Mouse (Mus musculus) heart, embryonic 14.5 days (tissue): ENCODE measurements at regions not wholly inside any gene's neighbourhood (a gene's known extent, or its start where the extent isn't known, plus 50 kb on each side); places are given as distances from the start of the nearest gene placed in this dataset.

Experiments
- ATAC-seq: fragments of 200-750 bp; cut with Nextera tagmentation; 2 replicates; pipeline ENCODE4 v1.8.0; 2017; ENCODE audit warnings: low read depth, moderate TSS enrichment; ENCODE audit not compliant: insufficient number of reproducible peaks, insufficient read depth, low FRiP score
- H3K27ac ChIP-seq, 2 experiments: fragments of 200-500 bp in 1 of 2; fragments of 300-500 bp in 1 of 2; sonication (generic) in 1 of 2; replicated peaks in 1 of 2; 2 replicates each; pipeline ENCODE4 v1.5.1; 2012 to 2014; ENCODE audit warnings: low read depth in 2 of 2, low read length in 2 of 2, control low read depth in 1 of 2, mild to moderate bottlenecking in 1 of 2, mixed read lengths in 1 of 2; ENCODE audit not compliant: control insufficient read depth in 1 of 2, insufficient read depth in 1 of 2
- H3K27me3 ChIP-seq: fragments of 300-500 bp; sonication (generic); 2 replicates; pipeline ENCODE4 v1.6.1; 2014; ENCODE audit warnings: mild to moderate bottlenecking, low read length, control low read depth; ENCODE audit not compliant: control insufficient read depth, insufficient read depth
- H3K36me3 ChIP-seq: fragments of 300-500 bp; sonication (generic); 2 replicates; pipeline ENCODE4 v1.6.1; 2014; ENCODE audit warnings: mild to moderate bottlenecking, control low read depth, low read length, mixed read lengths; ENCODE audit not compliant: control insufficient read depth, insufficient read depth
- H3K4me1 ChIP-seq, 2 experiments: fragments of 200-500 bp in 1 of 2; fragments of 300-500 bp in 1 of 2; sonication (generic) in 1 of 2; 2 replicates each; pipeline ENCODE4 v1.6.1; 2012 to 2014; ENCODE audit warnings: low read length in 2 of 2, control low read depth in 1 of 2, mixed read lengths in 1 of 2; ENCODE audit not compliant: control insufficient read depth in 2 of 2, insufficient read depth in 2 of 2
- H3K4me2 ChIP-seq: fragments of 300-500 bp; sonication (generic); 2 replicates; pipeline ENCODE4 v1.6.1; 2014; ENCODE audit warnings: mild to moderate bottlenecking, low read length
- H3K4me3 ChIP-seq, 2 experiments: fragments of 200-500 bp in 1 of 2; fragments of 300-500 bp in 1 of 2; sonication (generic) in 1 of 2; 2 replicates each; pipeline ENCODE4 v1.5.1; 2012 to 2014; ENCODE audit warnings: low read length in 2 of 2, mild to moderate bottlenecking in 2 of 2, control low read depth in 1 of 2, low read depth in 1 of 2, moderate library complexity in 1 of 2; ENCODE audit not compliant: control insufficient read depth in 1 of 2, insufficient read depth in 1 of 2
- H3K9ac ChIP-seq: fragments of 300-500 bp; sonication (generic); 2 replicates; pipeline ENCODE4 v1.6.1; 2014; ENCODE audit warnings: mild to moderate bottlenecking, low read length
- H3K9me3 ChIP-seq: fragments of 300-500 bp; sonication (generic); 2 replicates; pipeline ENCODE4 v1.6.1; 2016; ENCODE audit warnings: low read length, control low read depth; ENCODE audit not compliant: control insufficient read depth
- WGBS: fragments of 180-500 bp; shearing (Covaris S2); extraction: QIAGEN DNeasy Blood & Tissue Kit; methylation state at CpG from one replicate; pipeline ENCODE4 v1.1.7; 2014; 5-methylcytosine and 5-hydroxymethylcytosine counted together

DNA sequence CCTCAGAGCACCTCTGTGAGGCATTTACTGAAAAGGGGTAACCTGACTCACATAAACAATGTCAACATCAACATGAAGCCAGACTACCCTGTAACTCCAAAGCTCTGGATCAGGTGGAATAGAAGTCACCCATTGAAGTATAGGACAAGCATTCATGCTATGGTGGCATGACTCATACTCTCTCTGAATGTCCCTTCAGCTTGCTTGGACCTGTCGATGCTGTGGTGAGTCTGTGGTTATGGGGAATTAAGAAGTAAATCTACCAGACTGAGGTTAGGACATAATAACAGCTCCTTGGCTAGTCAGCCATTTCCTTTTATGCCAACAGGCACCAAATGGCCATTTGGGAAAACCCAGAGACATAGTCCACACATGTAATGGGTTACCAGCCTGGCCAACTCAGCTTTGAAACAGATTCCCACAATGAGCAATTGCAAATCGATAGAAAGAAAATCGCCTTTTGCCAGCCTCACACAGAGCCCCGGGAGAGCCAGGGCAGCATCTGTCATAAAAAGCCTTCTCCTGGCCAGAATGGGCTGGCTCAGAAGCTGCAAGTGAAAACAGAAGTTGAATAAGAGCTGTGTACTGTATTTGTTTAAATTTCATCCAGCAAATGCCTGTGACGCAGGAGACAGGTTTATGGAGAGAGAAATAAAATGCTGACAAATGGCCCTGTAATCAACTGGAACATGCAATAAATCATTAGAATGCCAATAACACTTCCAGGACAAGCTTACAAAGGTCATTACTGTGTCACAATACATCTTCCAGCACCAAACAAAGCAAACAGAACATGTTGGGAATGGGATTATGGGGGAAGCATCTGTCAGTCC, 383.4 kb upstream of the Zfp703 start:
- Histone ChIP-seq H3K9me3 (no peaks in the 10 kb centered on the region), H3K4me1 (no peaks in the 10 kb centered on the region), H3K4me2 (no peak overlapping the region), H3K9ac (no peak overlapping the region), H3K36me3 (no peaks in the 10 kb centered on the region), H3K4me3 (no peak overlapping the region), H3K27me3 (no peaks in the 10 kb centered on the region), H3K27ac (no peak overlapping the region)
- no peak for ATAC-seq
- 82% methylated on average over 5 of the region's 5 CpGs for WGBS

GRCm38 (mm10) chr8:26594369-26594920, 382.7 kb upstream of the Zfp703 start:
- no peak overlapping the region for H3K4me3 ChIP-seq
- H3K4me1 ChIP-seq: no peaks in the 10 kb centered on the region
- 72% methylated on average over 11 of the region's 11 CpGs for WGBS
- no peaks in the 10 kb centered on the region for H3K27me3 ChIP-seq
- H3K9ac ChIP-seq: no peak overlapping the region
- H3K27ac ChIP-seq: no peak overlapping the region
- H3K36me3 ChIP-seq: no peaks in the 10 kb centered on the region
- H3K9me3 ChIP-seq: no peaks in the 10 kb centered on the region
- H3K4me2 ChIP-seq: no peak overlapping the region
- no peak for ATAC-seq

GRCm38 (mm10) chr8:26595431-26596018, 381.6 kb upstream of the Zfp703 start:
- H3K4me2 ChIP-seq: no peak overlapping the region
- no peak overlapping the region for H3K4me3 ChIP-seq
- H3K9ac ChIP-seq: no peak overlapping the region
- H3K27me3 ChIP-seq: no peaks in the 10 kb centered on the region
- H3K9me3 ChIP-seq: no peaks in the 10 kb centered on the region
- H3K36me3 ChIP-seq: no peaks in the 10 kb centered on the region
- no peaks in the 10 kb centered on the region for H3K4me1 ChIP-seq
- no peak overlapping the region for H3K27ac ChIP-seq
- 81% methylated on average over 13 of the region's 13 CpGs for WGBS
- no peak for ATAC-seq

GRCm38 (mm10) chr8:26596665-26597362, 380.3 kb upstream of the Zfp703 start:
- Histone ChIP-seq H3K4me1 (no peaks in the 10 kb centered on the region), H3K27me3 (no peaks in the 10 kb centered on the region), H3K9me3 (no peaks in the 10 kb centered on the region), H3K4me3 (no peak overlapping the region), H3K4me2 (no peak overlapping the region), H3K36me3 (no peaks in the 10 kb centered on the region), H3K9ac (no peak overlapping the region), H3K27ac (no peak overlapping the region)
- WGBS: 57% methylated on average over 7 of the region's 7 CpGs
- ATAC-seq: no peak

GRCm38 (mm10) chr8:26598520-26598919, 378.6 kb upstream of the Zfp703 start:
- 81% methylated on average over 8 of the region's 8 CpGs for whole genome bisulfite sequencing
- Histone ChIP-seq H3K27ac (no peak overlapping the region), H3K9ac (no peak overlapping the region), H3K36me3 (no peaks in the 10 kb centered on the region), H3K4me1 (no peaks in the 10 kb centered on the region), H3K9me3 (no peaks in the 10 kb centered on the region), H3K27me3 (no peaks in the 10 kb centered on the region), H3K4me3 (no peak overlapping the region), H3K4me2 (no peak overlapping the region)
- no peak for ATAC-seq

DNA sequence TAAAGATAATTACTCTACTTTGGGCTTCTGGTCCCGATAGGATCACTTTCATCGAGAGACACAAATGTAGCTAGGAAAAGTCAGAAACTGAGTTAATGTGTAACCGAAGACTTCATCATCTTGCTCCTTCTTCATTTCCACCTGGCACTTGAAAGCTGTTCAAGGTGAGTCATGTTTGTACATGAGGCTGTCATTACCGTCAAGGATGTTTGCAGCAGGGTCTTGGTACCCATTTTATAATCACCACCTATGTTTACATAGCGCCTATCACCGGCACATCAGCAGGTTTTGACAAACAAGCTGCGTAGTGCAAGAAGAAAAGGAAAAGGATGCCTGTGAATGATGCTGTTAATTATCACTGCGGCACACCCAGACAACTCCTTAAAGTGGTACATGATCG, 377.0 kb upstream of the Zfp703 start:
- Histone ChIP-seq H3K9ac (no peak overlapping the region), H3K27ac (no peak overlapping the region), H3K27me3 (no peaks in the 10 kb centered on the region), H3K9me3 (no peaks in the 10 kb centered on the region), H3K36me3 (no peaks in the 10 kb centered on the region), H3K4me2 (no peak overlapping the region), H3K4me3 (no peak overlapping the region), H3K4me1 (no peaks in the 10 kb centered on the region)
- ATAC-seq: no peak
- 86% methylated on average over 9 of the region's 9 CpGs for WGBS

GRCm38 (mm10) chr8:26608001-26608400, 369.1 kb upstream of the Zfp703 start:
- 21% methylated on average over 1 of the region's 1 CpGs for WGBS
- Histone ChIP-seq H3K4me2 (no peak overlapping the region), H3K27me3 (no peaks in the 10 kb centered on the region), H3K9me3 (peaks cover 4% of the 10 kb centered on the region), H3K4me1 (no peaks in the 10 kb centered on the region), H3K4me3 (no peak overlapping the region), H3K36me3 (no peaks in the 10 kb centered on the region), H3K9ac (no peak overlapping the region), H3K27ac (no peak overlapping the region)
- ATAC-seq: no peak
